Mouse (Mus musculus): ENCODE results near the gene Tex16. TPM values are rescaled to one million over a fixed set of nuclear protein-coding genes. Genes with fewer than 3 reads are reported as not detected.

Tex16 gene
- 1.0 and 3.5 TPM in 2 replicates for polyA plus RNA-seq (2016; fragmentation: Nextera tagmentation; extraction: Ambion mirVana)

DNA sequence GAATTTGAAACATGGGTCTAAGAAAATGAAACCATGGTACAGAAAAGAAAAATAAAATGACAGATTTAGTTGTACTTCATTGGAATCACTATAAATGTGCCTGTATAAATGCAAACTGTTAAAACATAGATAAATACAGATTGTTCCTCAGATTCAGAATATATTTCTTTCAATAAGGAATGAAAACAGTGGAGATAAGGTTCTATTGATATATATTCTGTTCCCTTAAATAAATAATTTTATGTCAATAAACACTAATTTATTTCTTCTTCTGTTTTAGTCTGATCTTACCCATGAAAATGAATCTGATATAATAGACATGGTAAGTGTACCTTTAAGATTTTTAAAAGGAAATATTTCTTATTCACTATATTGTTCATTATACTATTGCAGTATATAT lies at the start of gene Tex16:
Gene Tex16 (plus strand): TSS at position 301 of the 400 bp plus-strand sequence.
- no peak within 1 kb of the TSS for H3K27ac ChIP-seq
- H3K36me3 ChIP-seq (replicated peaks): no peaks in the 10 kb centered on the region
- H3K4me3 ChIP-seq (replicated peaks): no peak within 1 kb of the TSS
- no peak within 1 kb of the TSS for H3K9ac ChIP-seq
- H3K4me2 ChIP-seq: no peak within 1 kb of the TSS
- no peaks in the 10 kb centered on the region for H3K4me1 ChIP-seq
- no peak for ATAC-seq (ENCODE audit: low FRiP score)
- no peaks in the 10 kb centered on the region for H3K27me3 ChIP-seq
- no peaks in the 10 kb centered on the region for H3K9me3 ChIP-seq

DNA sequence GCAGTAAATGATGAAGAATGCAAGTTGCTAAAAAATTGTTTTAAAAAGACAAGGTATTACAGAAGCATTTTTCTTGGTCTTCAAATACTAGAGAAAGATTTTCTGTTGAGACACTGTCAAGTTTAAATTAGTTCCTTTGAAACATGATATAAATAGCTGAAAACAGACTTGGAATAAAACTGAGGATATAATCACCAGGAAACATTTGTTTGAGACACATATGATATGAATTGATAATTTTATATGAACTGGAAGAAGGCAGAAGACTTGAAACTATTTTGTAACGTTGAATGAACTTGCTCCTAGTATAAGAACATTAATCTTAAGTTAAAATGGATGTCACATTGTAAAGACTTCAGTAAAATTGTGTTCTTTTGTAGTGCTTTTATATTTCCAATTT lies 11.1 kb upstream of the Tex16 start:
- no peak overlapping the region for H3K4me2 ChIP-seq
- no peak overlapping the region for H3K27ac ChIP-seq
- H3K9ac ChIP-seq: no peak overlapping the region
- ATAC-seq (ENCODE audit: low FRiP score): no peak
- H3K27me3 ChIP-seq: no peaks in the 10 kb centered on the region
- H3K4me1 ChIP-seq: no peaks in the 10 kb centered on the region
- no peak overlapping the region for H3K4me3 ChIP-seq (replicated peaks)
- WGBS: 53% methylated on average over 1 of the region's 1 CpGs
- no peaks in the 10 kb centered on the region for H3K9me3 ChIP-seq
- no peaks in the 10 kb centered on the region for H3K36me3 ChIP-seq (replicated peaks)

Other genes starting within 250 kb of the Tex16 start
- gene Gm45194, start 119.6 kb upstream of the Tex16 start, polyA plus RNA-seq (2016; fragmentation: Nextera tagmentation; extraction: Ambion mirVana): 1.2 TPM in 2 replicates
- not detected in 2 replicates for gene 4933403O08Rik, start 228.0 kb downstream of the Tex16 start, polyA plus RNA-seq (2016; fragmentation: Nextera tagmentation; extraction: Ambion mirVana)